Mouse (Mus musculus): ENCODE data around the gene Dmwd. TPM values are rescaled to one million over a fixed set of nuclear protein-coding genes. Genes with fewer than 3 reads are reported as not detected.
A peak's percentile ranks its signal among the peaks of the same experiment; 100 is the strongest.

Dmwd gene
- polyA plus RNA-seq, 1 experiment from 2014 or later = 42.5 TPM

GRCm38 (mm10) chr7:19086760-19087159 lies 10.7 kb downstream of the Dmwd start:
- Histone ChIP-seq H3K9me3 (no peaks in the 10 kb centered on the region), H3K4me3 (no peak overlapping the region), H3K9ac (no peak overlapping the region), H3K27me3 (peaks cover 15% of the 10 kb centered on the region), H3K27ac (replicated peaks) (no peak overlapping the region), H3K4me1 (replicated peaks) (peaks cover 24% of the 10 kb centered on the region), H3K4me2 (no peak overlapping the region), H3K36me3 (peaks cover 39% of the 10 kb centered on the region)
- WGBS = 72% methylated on average over 18 of the region's 18 CpGs
- ATAC-seq (ENCODE audit: low FRiP score, low read depth) = no peak

DNA sequence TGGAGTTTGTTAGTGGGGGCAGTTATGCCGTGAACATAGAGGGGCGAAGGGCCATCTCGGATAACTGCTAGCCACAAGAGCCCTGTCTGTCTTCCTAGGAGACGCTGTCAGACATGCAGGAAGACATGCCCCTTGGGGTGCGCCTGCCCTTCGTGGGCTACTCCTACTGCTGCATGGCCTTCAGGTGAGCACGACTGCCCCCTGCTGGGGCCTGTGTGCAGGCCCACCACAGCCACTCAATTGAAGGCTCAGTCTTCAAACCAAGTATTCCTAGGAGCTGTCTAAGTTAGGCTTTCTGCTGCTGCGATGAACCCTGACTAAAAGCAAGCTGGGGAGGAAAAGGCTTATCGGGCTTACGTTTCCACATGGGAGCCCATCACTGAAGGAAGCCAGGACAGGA lies 12.8 kb downstream of the Dmwd start:
- Histone ChIP-seq H3K9ac (no peak overlapping the region), H3K9me3 (no peaks in the 10 kb centered on the region), H3K4me3 (no peak overlapping the region), H3K27me3 (peaks cover 26% of the 10 kb centered on the region), H3K36me3 (peaks cover 26% of the 10 kb centered on the region), H3K4me2 (no peak overlapping the region), H3K4me1 (replicated peaks) (peaks cover 37% of the 10 kb centered on the region), H3K27ac (replicated peaks) (no peak overlapping the region)
- no peak for ATAC-seq (ENCODE audit: low FRiP score, low read depth)
- WGBS = 41% methylated on average over 10 of the region's 10 CpGs

DNA sequence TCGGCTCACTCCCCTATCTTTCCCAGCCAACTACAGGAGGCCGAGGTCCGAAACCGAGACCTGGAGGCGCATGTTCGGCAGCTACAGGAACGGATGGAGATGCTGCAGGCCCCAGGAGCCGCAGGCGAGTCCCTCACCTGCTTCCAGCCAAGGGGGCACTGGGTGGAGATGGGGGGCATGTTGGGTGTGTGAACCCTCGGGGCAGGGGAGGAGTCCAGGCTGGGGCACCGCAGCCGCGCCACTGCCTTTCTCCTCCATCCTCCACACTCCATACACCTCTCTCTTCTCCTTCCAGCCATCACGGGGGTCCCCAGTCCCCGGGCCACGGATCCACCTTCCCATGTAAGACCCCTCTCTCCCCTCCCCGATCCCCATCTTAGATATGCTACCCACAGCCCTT lies 15.9 kb downstream of the Dmwd start:
- peaks cover 22% of the 10 kb centered on the region for H3K36me3 ChIP-seq
- H3K9me3 ChIP-seq = no peaks in the 10 kb centered on the region
- H3K4me2 ChIP-seq = peak overlapping the region; percentile 99; the same call in 1 of the 2 replicates
- peaks cover 43% of the 10 kb centered on the region for H3K27me3 ChIP-seq
- no peak overlapping the region for H3K27ac ChIP-seq (replicated peaks)
- no peak for ATAC-seq (ENCODE audit: low FRiP score, low read depth)
- 36% methylated on average over 17 of the region's 17 CpGs for WGBS
- no peak overlapping the region for H3K9ac ChIP-seq
- H3K4me3 ChIP-seq = no peak overlapping the region
- H3K4me1 ChIP-seq (replicated peaks) = peaks cover 52% of the 10 kb centered on the region

DNA sequence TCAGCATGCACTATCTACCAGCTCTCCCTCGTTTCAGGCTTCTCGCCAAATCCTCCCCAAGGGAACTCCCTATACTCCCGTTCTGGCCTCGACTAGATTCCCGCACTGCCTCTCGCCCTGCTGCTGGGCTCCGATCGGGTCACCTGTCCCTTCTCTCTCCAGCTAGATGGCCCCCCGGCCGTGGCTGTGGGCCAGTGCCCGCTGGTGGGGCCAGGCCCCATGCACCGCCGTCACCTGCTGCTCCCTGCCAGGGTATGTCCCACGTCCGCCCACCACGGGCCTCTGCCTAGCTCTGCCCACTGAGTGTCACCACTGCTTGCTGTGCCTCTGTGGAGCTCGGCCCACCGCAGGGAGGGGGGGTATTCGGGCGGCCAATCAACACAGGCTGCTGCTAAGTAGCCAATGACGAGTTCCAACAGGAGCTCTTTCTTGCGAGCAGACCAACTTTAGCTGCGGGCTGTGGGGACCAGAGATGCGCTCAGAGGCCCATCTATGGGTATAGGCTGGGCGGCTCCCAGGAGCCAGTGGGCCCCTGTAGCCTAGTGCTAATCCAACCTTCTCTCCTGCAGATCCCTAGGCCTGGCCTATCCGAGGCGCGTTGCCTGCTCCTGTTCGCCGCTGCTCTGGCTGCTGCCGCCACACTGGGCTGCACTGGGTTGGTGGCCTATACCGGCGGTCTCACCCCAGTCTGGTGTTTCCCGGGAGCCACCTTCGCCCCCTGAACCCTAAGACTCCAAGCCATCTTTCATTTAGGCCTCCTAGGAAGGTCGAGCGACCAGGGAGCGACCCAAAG lies 16.6 kb downstream of the Dmwd start:
- 9% methylated on average over 36 of the region's 38 CpGs for WGBS
- Histone ChIP-seq H3K36me3 (peaks cover 18% of the 10 kb centered on the region), H3K4me3 (peak overlapping the region; percentile 47; the same call in 1 of the 2 replicates)

GRCm38 (mm10) chr7:19093174-19093521 lies 17.1 kb downstream of the Dmwd start:
- Histone ChIP-seq H3K4me1 (replicated peaks) (peaks cover 52% of the 10 kb centered on the region), H3K27me3 (peaks cover 44% of the 10 kb centered on the region), H3K9ac (no peak overlapping the region; the same call in 1 of the 2 replicates), H3K27ac (replicated peaks) (peak overlapping the region; percentile 35), H3K4me2 (peak overlapping the region; percentile 99), H3K36me3 (peaks cover 18% of the 10 kb centered on the region), H3K4me3 (peak overlapping the region; percentile 47), H3K9me3 (no peaks in the 10 kb centered on the region)
- 3% methylated on average over 14 of the region's 15 CpGs for WGBS
- peak; percentile 13; the same call in 1 of the 2 replicates for ATAC-seq (ENCODE audit: low FRiP score, low read depth)

More for the DNA sequence above, 16.6 kb downstream of the Dmwd start:
- Histone ChIP-seq H3K9ac (no peak overlapping the region), H3K4me2 (peak overlapping the region; percentile 99), H3K27ac (replicated peaks) (peak overlapping the region; percentile 35), H3K4me1 (replicated peaks) (peaks cover 52% of the 10 kb centered on the region), H3K27me3 (peaks cover 44% of the 10 kb centered on the region), H3K9me3 (no peaks in the 10 kb centered on the region)
- peak; percentile 44 for ATAC-seq (ENCODE audit: low FRiP score, low read depth)

DNA sequence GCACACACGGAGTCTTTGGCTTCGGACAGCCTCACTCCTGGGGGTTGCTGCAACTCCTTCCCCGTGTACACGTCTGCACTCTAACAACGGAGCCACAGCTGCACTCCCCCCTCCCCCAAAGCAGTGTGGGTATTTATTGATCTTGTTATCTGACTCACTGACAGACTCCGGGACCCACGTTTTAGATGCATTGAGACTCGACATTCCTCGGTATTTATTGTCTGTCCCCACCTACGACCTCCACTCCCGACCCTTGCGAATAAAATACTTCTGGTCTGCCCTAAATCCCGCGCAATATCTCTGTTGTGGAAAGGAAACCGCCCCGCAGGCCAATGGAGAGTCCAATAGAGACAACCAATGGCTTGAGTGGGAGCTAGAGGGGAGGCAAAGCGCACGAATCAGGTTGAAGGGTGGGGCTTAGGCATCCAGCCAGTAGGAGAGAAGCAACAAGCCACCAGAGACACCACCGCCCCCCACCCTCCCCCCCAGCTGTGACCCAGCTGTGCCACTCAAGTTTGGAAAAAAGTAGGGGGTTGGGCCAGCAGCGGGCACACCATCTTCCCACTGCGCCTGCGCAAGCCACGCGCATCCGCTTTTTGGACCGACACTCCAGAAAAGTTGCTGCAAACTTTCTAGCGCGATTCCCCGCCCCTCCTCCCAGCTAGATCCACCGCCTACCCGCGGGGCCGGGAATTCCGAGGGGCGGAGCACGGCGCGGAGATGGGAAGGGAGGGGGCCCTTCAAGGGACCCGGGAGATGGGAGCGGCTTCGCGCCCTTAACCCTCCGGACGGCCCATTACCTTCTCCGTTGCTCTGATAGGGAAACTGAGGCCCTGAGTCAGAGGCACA lies 17.7 kb downstream of the Dmwd start:
- Histone ChIP-seq H3K9ac (peak overlapping the region; percentile 54), H3K4me1 (replicated peaks) (peaks cover 52% of the 10 kb centered on the region), H3K4me2 (peak overlapping the region; percentile 99), H3K27me3 (peaks cover 44% of the 10 kb centered on the region), H3K36me3 (peaks cover 18% of the 10 kb centered on the region), H3K27ac (replicated peaks) (peak overlapping the region; percentile 82), H3K9me3 (no peaks in the 10 kb centered on the region), H3K4me3 (peak overlapping the region; percentile 47)
- WGBS = under 1% methylated on average over 44 of the region's 45 CpGs
- ATAC-seq (ENCODE audit: low FRiP score, low read depth) = peak; percentile 68

DNA sequence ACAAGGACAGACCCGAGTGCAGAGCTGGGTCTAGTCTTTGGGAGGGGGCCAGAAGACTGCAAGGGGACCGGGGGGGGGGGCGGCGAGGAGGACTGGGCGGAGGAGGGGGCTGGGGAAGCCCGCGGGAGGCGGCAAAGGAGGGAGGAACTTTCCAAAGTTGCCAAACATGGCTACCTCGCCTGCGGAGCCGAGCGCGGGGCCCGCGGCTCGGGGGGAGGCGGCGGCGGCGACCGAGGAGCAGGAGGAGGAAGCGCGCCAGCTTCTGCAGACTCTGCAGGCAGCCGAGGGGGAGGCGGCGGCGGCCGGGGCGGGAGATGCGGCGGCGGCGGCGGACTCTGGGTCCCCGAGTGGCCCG lies 18.4 kb downstream of the Dmwd start, which contains the start of gene Six5:
TSS of gene Six5 (plus strand) at position 124 of the 355 bp plus-strand sequence.
- peaks cover 14% of the 10 kb centered on the region for H3K36me3 ChIP-seq
- peak within 1 kb of the TSS; percentile 47 for H3K4me3 ChIP-seq
- H3K4me1 ChIP-seq (replicated peaks) = peaks cover 52% of the 10 kb centered on the region
- peak within 1 kb of the TSS; percentile 54 for H3K9ac ChIP-seq
- H3K27ac ChIP-seq (replicated peaks) = peak within 1 kb of the TSS; percentile 82
- whole genome bisulfite sequencing = 0% methylated on average over 24 of the region's 36 CpGs
- peak within 1 kb of the TSS; percentile 99 for H3K4me2 ChIP-seq
- H3K9me3 ChIP-seq = no peaks in the 10 kb centered on the region
- ATAC-seq (ENCODE audit: low FRiP score, low read depth) = no peak
- H3K27me3 ChIP-seq = peaks cover 44% of the 10 kb centered on the region

DNA sequence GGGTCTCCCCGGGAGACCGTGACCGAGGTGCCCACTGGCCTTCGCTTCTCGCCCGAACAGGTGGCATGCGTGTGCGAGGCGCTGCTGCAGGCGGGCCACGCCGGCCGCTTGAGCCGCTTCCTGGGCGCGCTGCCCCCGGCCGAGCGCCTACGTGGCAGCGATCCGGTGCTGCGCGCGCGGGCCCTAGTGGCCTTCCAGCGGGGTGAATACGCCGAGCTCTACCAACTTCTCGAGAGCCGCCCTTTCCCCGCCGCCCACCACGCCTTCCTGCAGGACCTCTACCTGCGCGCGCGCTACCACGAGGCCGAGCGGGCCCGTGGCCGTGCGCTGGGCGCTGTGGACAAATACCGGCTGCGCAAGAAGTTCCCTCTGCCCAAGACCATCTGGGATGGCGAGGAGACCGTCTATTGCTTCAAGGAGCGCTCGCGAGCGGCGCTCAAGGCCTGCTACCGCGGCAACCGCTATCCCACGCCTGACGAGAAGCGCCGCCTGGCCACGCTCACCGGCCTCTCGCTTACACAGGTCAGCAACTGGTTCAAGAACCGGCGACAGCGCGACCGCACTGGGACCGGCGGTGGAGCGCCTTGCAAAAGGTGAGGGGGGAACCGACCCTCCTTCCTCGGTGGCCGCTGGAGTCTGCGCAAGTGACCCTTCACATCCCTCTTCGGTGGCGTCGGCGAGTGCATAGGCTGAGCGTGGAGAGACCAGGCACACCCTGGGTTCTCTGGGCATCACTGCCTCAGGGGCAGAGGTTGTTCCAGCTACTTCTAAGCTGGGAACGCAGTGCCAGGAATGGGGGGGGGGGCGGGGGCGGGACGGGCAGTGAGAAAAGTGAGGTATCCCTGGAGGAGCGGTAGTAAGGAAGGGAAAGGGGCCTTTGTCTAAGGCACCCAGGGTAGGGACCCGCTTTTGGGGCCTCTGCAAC lies 19.1 kb downstream of the Dmwd start:
- H3K4me3 ChIP-seq = peak overlapping the region; percentile 47
- H3K4me2 ChIP-seq = peak overlapping the region; percentile 99
- 0% methylated on average over 64 of the region's 87 CpGs for WGBS
- H3K36me3 ChIP-seq = peaks cover 10% of the 10 kb centered on the region
- peaks cover 52% of the 10 kb centered on the region for H3K4me1 ChIP-seq (replicated peaks)
- peaks cover 44% of the 10 kb centered on the region for H3K27me3 ChIP-seq
- H3K27ac ChIP-seq (replicated peaks) = peak overlapping the region; percentile 82
- no peaks in the 10 kb centered on the region for H3K9me3 ChIP-seq
- ATAC-seq (ENCODE audit: low FRiP score, low read depth) = no peak
- peak overlapping the region; percentile 54 for H3K9ac ChIP-seq

- H3K27ac ChIP-seq (replicated peaks) = 0 out of 2 replicates have a peak overlapping the region, but pooled peaks have one; percentile 82
- under 1% methylated on average over 19 of the region's 19 CpGs for WGBS
- peak overlapping the region; percentile 54 for H3K9ac ChIP-seq
- peaks cover 3% of the 10 kb centered on the region; the same call in 1 of the 2 replicates for H3K36me3 ChIP-seq
- no peaks in the 10 kb centered on the region for H3K9me3 ChIP-seq
- H3K4me1 ChIP-seq (replicated peaks) = peaks cover 52% of the 10 kb centered on the region
- peak overlapping the region; percentile 47 for H3K4me3 ChIP-seq
- no peak for ATAC-seq (ENCODE audit: low FRiP score, low read depth)
- H3K4me2 ChIP-seq = peak overlapping the region; percentile 99
- peaks cover 39% of the 10 kb centered on the region for H3K27me3 ChIP-seq
These were observed 19.7 kb downstream of the Dmwd start for GRCm38 (mm10) chr7:19095751-19096110.

GRCm38 (mm10) chr7:19096421-19096976 lies 20.5 kb downstream of the Dmwd start:
- Histone ChIP-seq H3K4me3 (peak overlapping the region; percentile 47; the same call in 1 of the 2 replicates), H3K4me2 (peak overlapping the region; percentile 99), H3K27ac (replicated peaks) (no peak overlapping the region), H3K9ac (no peak overlapping the region), H3K4me1 (replicated peaks) (peaks cover 52% of the 10 kb centered on the region), H3K36me3 (0 out of 2 replicates have a peak, but pooled peaks cover 3% of the 10 kb centered on the region), H3K9me3 (no peaks in the 10 kb centered on the region), H3K27me3 (peaks cover 32% of the 10 kb centered on the region)
- 59% methylated on average over 5 of the region's 5 CpGs for WGBS
- no peak for ATAC-seq (ENCODE audit: low FRiP score, low read depth)

- no peak overlapping the region for H3K27ac ChIP-seq (replicated peaks)
- no peak for ATAC-seq (ENCODE audit: low FRiP score, low read depth)
These were observed 21.2 kb downstream of the Dmwd start for GRCm38 (mm10) chr7:19097217-19097616.

More at GRCm38 (mm10) chr7:19097217-19097616, 21.2 kb downstream of the Dmwd start:
- no peaks in the 10 kb centered on the region for H3K9me3 ChIP-seq
- 70% methylated on average over 2 of the region's 2 CpGs for WGBS
- peaks cover 47% of the 10 kb centered on the region for H3K4me1 ChIP-seq (replicated peaks)
- H3K36me3 ChIP-seq = no peaks in the 10 kb centered on the region
- no peak overlapping the region for H3K4me2 ChIP-seq
- H3K4me3 ChIP-seq = no peak overlapping the region
- peaks cover 25% of the 10 kb centered on the region for H3K27me3 ChIP-seq
- no peak overlapping the region for H3K9ac ChIP-seq
